ENCODE assay signal across 14 mouse cellular contexts in the genomic region with DNA sequence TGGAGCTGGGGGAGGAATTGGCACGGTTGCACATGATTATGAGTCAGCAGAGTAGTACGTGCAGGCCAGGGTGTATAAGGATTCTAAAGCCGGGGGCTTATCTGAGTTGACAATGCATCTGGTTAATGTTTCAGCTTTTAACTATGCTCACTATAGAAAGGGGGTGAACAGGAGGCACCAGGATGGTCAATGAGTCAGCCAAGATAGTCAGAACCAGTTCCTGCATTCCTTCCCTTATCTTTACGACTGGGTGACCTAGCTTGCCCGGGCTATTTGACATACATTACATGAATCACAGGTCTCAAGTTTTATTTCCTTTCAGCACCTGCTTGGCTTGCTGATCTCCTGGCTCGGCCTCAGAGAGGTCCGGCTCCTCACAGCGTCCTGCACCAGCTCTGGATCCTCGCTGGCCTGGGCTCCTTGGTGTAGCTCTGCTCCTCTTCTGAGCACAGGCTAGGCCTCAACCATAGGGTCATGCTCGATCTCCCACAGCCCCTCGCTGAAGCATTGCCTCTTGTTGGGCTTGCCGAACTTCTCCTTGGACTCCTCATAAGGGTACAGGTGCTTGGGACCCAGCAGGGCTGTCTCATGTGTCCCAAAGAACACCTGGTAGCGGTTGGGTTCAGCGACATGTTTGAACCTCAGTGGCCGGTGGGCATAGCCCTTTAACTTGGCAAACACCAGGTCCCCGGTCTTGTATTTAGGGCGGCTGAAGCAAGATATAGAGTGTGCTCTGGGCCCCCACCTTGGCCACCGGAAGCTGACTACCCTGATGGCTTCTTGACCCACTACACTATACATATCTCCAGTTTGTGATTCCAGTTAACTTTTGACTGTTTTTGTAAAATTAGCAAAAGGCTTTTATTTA. TPM values are rescaled to one million over a fixed set of nuclear protein-coding genes. Genes with fewer than 3 reads are reported as not detected.
A peak's percentile ranks its signal among the peaks of the same experiment; 100 is the strongest.
DNase-seq lines count a peak whose midpoint lies in the region; ATAC-seq and TF ChIP-seq lines count a peak whose summit lies in the region.
"Had no signal": no experiment of that assay in that cellular context is flagged by ENCODE, and none has a peak within 500 bp of the region (broad histone marks: within the 10 kb centered on the region; RNA-seq: fewer than 3 reads in every experiment).

No protein-coding gene starts in this region.

- no peaks in the 10 kb centered on the region for H3K36me3 ChIP-seq in forebrain, embryonic 11.5 days (ENCODE audit: control insufficient read depth, insufficient read depth, low read length)
- no peaks in the 10 kb centered on the region for H3K36me3 ChIP-seq in forebrain, embryonic 10.5 days (replicated peaks)
- no peaks in the 10 kb centered on the region for H3K36me3 ChIP-seq in lung, embryonic 15.5 days
- H3K36me3 ChIP-seq in limb, embryonic 12.5 days, result no peaks in the 10 kb centered on the region

- no peak overlapping the region for H3K4me2 ChIP-seq in forebrain, embryonic 11.5 days (ENCODE audit: low read depth, low read length, severe bottlenecking)
- H3K4me2 ChIP-seq in lung, embryonic 15.5 days, result no peak overlapping the region
- H3K4me2 ChIP-seq in limb, embryonic 12.5 days, result no peak overlapping the region

- no peak overlapping the region for H3K27ac ChIP-seq in forebrain, embryonic 11.5 days (ENCODE audit: low read depth, low read length)
- H3K27ac ChIP-seq in forebrain, embryonic 10.5 days, result no peak overlapping the region
- H3K27ac ChIP-seq in lung, embryonic 15.5 days, result no peak overlapping the region
- no peak overlapping the region for H3K27ac ChIP-seq in limb, embryonic 12.5 days

- 91% methylated on average over 18 of the region's 18 CpGs for WGBS in forebrain, embryonic 11.5 days
- WGBS in forebrain, embryonic 10.5 days, result 94% methylated on average over 18 of the region's 18 CpGs
- 75% methylated on average over 18 of the region's 18 CpGs for WGBS in lung, embryonic 15.5 days
- WGBS in lung, adult 2 months, result 79% methylated on average over 18 of the region's 18 CpGs
- 83% methylated on average over 18 of the region's 18 CpGs for WGBS in limb, embryonic 12.5 days

- no peak for TF ChIP-seq POLR2A in lung, adult 2 months (IDR thresholded peaks at IDR 0.05; ENCODE audit: borderline replicate concordance, extremely low read depth, low read depth, low read length)

- TF ChIP-seq CTCF in lung, adult 2 months (IDR thresholded peaks at IDR 0.05; ENCODE audit: insufficient read depth, low read length), result no peak

- peak; percentile 39 for ATAC-seq in forebrain, embryonic 11.5 days (replicated peaks; ENCODE audit: low FRiP score)
- peak; percentile 70 for ATAC-seq in lung, embryonic 15.5 days (ENCODE audit: borderline replicate concordance, extremely low read depth, low FRiP score, low TSS enrichment)
- peak; percentile 76 for ATAC-seq in limb, embryonic 12.5 days (ENCODE audit: insufficient number of reproducible peaks, insufficient read depth, low FRiP score, low TSS enrichment, low read depth)

- H3K4me3 ChIP-seq in forebrain, embryonic 11.5 days (ENCODE audit: low read depth, low read length), result no peak overlapping the region
- H3K4me3 ChIP-seq in forebrain, embryonic 10.5 days, result no peak overlapping the region
- no peak overlapping the region for H3K4me3 ChIP-seq in lung, embryonic 15.5 days
- H3K4me3 ChIP-seq in lung, adult 2 months (replicated peaks; ENCODE audit: extremely low read depth, low read depth, low read length), result no peak overlapping the region
- no peak overlapping the region for H3K4me3 ChIP-seq in limb, embryonic 12.5 days (replicated peaks)

- no peak for DNase-seq in forebrain, embryonic 11.5 days (ENCODE audit: low spot score)
- DNase-seq in forebrain, embryonic 10.5 days (ENCODE audit: extremely low spot score, low spot score), result no peak
- DNase-seq in lung, adult 2 months, result no peak
- DNase-seq in urinary bladder, adult 2 months (ENCODE audit: low spot score), result peak; percentile 33
- DNase-seq in gastrocnemius, postnatal 25 days, result no peak
- DNase-seq in spleen, postnatal 14 days (ENCODE audit: low spot score in 2 of 2), result no peak
- DNase-seq: adrenal gland, postnatal 25 days; cerebellum, postnatal 10 days; kidney, adult 11 months; right cerebral cortex, postnatal 14 days; thymus, postnatal 4 days had no signal

- H3K9me3 ChIP-seq in forebrain, embryonic 11.5 days (ENCODE audit: control insufficient read depth, low read length), result peaks cover 4% of the 10 kb centered on the region
- peaks cover 15% of the 10 kb centered on the region; the same call in 1 of the 2 replicates for H3K9me3 ChIP-seq in forebrain, embryonic 10.5 days
- H3K9me3 ChIP-seq in lung, embryonic 15.5 days, result no peaks in the 10 kb centered on the region
- peaks cover 8% of the 10 kb centered on the region; the same call in 1 of the 2 replicates for H3K9me3 ChIP-seq in limb, embryonic 12.5 days

- no peaks in the 10 kb centered on the region for H3K27me3 ChIP-seq in forebrain, embryonic 11.5 days (ENCODE audit: control insufficient read depth, insufficient read depth, low read length)
- no peaks in the 10 kb centered on the region for H3K27me3 ChIP-seq in forebrain, embryonic 10.5 days (ENCODE audit: poor library complexity, severe bottlenecking)
- H3K27me3 ChIP-seq in lung, embryonic 15.5 days, result no peaks in the 10 kb centered on the region
- H3K27me3 ChIP-seq in limb, embryonic 12.5 days, result no peaks in the 10 kb centered on the region

- H3K4me1 ChIP-seq in forebrain, embryonic 11.5 days (replicated peaks; ENCODE audit: control insufficient read depth, insufficient read depth, low read length), result no peaks in the 10 kb centered on the region
- H3K4me1 ChIP-seq in forebrain, embryonic 10.5 days, result no peaks in the 10 kb centered on the region
- H3K4me1 ChIP-seq in lung, embryonic 15.5 days, result no peaks in the 10 kb centered on the region
- no peaks in the 10 kb centered on the region for H3K4me1 ChIP-seq in lung, adult 2 months (ENCODE audit: control insufficient read depth, insufficient read depth, low read length)
- no peaks in the 10 kb centered on the region for H3K4me1 ChIP-seq in limb, embryonic 12.5 days (replicated peaks)

- H3K9ac ChIP-seq in forebrain, embryonic 11.5 days (ENCODE audit: low read length), result no peak overlapping the region
- no peak overlapping the region for H3K9ac ChIP-seq in lung, embryonic 15.5 days
- H3K9ac ChIP-seq in limb, embryonic 12.5 days (replicated peaks), result no peak overlapping the region

RNA-seq across cellular contexts. Expression of a gene that starts 21.0 kb away (rescaled TPM):
- polyA plus RNA-seq in forebrain, embryonic 11.5 days (2014; fragmentation: Nextera tagmentation; extraction: Ambion mirVana), result not detected in 2 replicates
- not detected in 2 replicates for polyA plus RNA-seq in forebrain, embryonic 10.5 days (2016; fragmentation: Nextera tagmentation; extraction: Ambion mirVana)
- polyA plus RNA-seq in lung, embryonic 15.5 days (2015; fragmentation: Nextera tagmentation; extraction: Ambion mirVana), result not detected in 2 replicates
- polyA plus RNA-seq in lung, adult 2 months (2012; rRNA removed), result not detected in 2 replicates
- not detected in 2 replicates for polyA plus RNA-seq in limb, embryonic 12.5 days (2016; fragmentation: Nextera tagmentation; extraction: Ambion mirVana)
- polyA plus RNA-seq in urinary bladder, adult 2 months (2012; rRNA removed), result not detected in 2 replicates
- total RNA-seq in gastrocnemius, postnatal 25 days (2021), result not detected
- total RNA-seq: adrenal gland, postnatal 25 days had no signal
- polyA plus RNA-seq: limb, embryonic 14.5 days had no signal
